Mouse (Mus musculus): ENCODE measurements around the gene Osbp2. TPM values are rescaled to one million over a fixed set of nuclear protein-coding genes. Genes with fewer than 3 reads are reported as not detected.

Osbp2 gene
- total RNA-seq, 2 experiments from 2014 or later = 75.7 to 80.7 TPM

Other genes starting within 250 kb of the Osbp2 start
- gene Morc2a, start 214.7 kb downstream of the Osbp2 start, total RNA-seq (2021) = 10 to 100 TPM; 44.3 to 47.4 TPM
- under 1 TPM; 0.55 to 0.56 TPM for gene 4921536K21Rik, start 31.2 kb upstream of the Osbp2 start, total RNA-seq (2021)
- 10 to 100 TPM; 24.1 to 26.7 TPM for gene Dusp18, start 31.3 kb upstream of the Osbp2 start, total RNA-seq (2021)
- gene Slc35e4, start 50.8 kb upstream of the Osbp2 start, total RNA-seq (2021) = 10 to 100 TPM; 16.1 to 17.1 TPM
- 10 to 100 TPM; 14.5 to 18.3 TPM for gene Tcn2, start 68.3 kb upstream of the Osbp2 start, total RNA-seq (2021)
- gene Pes1, start 100.1 kb upstream of the Osbp2 start, total RNA-seq (2021) = 10 to 100 TPM; 33.0 to 35.3 TPM
- under 1 TPM in 1 of 2 experiments, not detected in 1; 0.43 TPM for gene 4930556J24Rik, start 112.9 kb upstream of the Osbp2 start, total RNA-seq (2021)
- gene Gal3st1, start 119.7 kb upstream of the Osbp2 start, total RNA-seq (2021) = 10 to 100 TPM; 12.5 to 14.2 TPM
- under 1 TPM; 0.13 to 0.40 TPM for gene Sec14l4, start 167.6 kb upstream of the Osbp2 start, total RNA-seq (2021)
- 1 to 10 TPM; 1.1 to 1.2 TPM for gene Sec14l3, start 200.9 kb upstream of the Osbp2 start, total RNA-seq (2021)
- 100 to 1,000 TPM; 118 TPM for gene Mtfp1, start 231.5 kb upstream of the Osbp2 start, total RNA-seq (2021)

All from layer of hippocampus, postnatal 36 days (tissue).